Mouse (Mus musculus) kidney, adult 2 months (tissue): Measurements from ENCODE around the gene Krtap31-2. TPM values are rescaled to one million over a fixed set of nuclear protein-coding genes. Genes with fewer than 3 reads are reported as not detected.

Source experiments
- DNase-seq: peaks from one replicate; pipeline ENCODE4 v3.0.0; 2021
- H3K27ac ChIP-seq: fragments of 200-500 bp; 2 replicates; pipeline ENCODE4 v1.5.1; 2012; ENCODE audit warnings: low read depth, low read length, control low read depth, inconsistent platforms; ENCODE audit not compliant: insufficient read depth
- H3K27me3 ChIP-seq: fragments of 200-500 bp; replicated peaks from 2 replicates; pipeline ENCODE4 v1.6.1; 2012; ENCODE audit warnings: mild to moderate bottlenecking, moderate library complexity, low read length, inconsistent platforms; ENCODE audit not compliant: control insufficient read depth, insufficient read depth
- H3K36me3 ChIP-seq: fragments of 200-500 bp; 2 replicates; pipeline ENCODE4 v1.6.1; 2012; ENCODE audit warnings: mild to moderate bottlenecking, moderate library complexity, low read length, inconsistent platforms; ENCODE audit not compliant: control insufficient read depth, insufficient read depth
- H3K4me1 ChIP-seq: fragments of 200-500 bp; 2 replicates; pipeline ENCODE4 v1.6.1; 2011; ENCODE audit warnings: low read length; ENCODE audit not compliant: control insufficient read depth, insufficient read depth
- H3K4me3 ChIP-seq: fragments of 200-500 bp; 2 replicates; pipeline ENCODE4 v1.5.1; 2011; ENCODE audit warnings: mild to moderate bottlenecking, low read depth, low read length, control low read depth; ENCODE audit not compliant: insufficient read depth
- CTCF ChIP-seq: fragments of 200-500 bp; conservative IDR thresholded peaks from 2 replicates; pipeline ENCODE4 v1.5.1; 2011; ENCODE audit warnings: low read depth, mild to moderate bottlenecking, control low read depth, low read length, moderate library complexity, mixed read lengths; ENCODE audit not compliant: insufficient read depth, insufficient read length
- POLR2A ChIP-seq: fragments of 200-500 bp; IDR thresholded peaks from one replicate; pipeline ENCODE4 v1.6.1; 2011; ENCODE audit warnings: low read depth, low read length, control low read depth
- WGBS: fragments of 180-500 bp; shearing (Covaris S2); methylation state at CpG from one replicate; pipeline ENCODE4 v1.1.7; 2018; 5-methylcytosine and 5-hydroxymethylcytosine counted together
- polyA plus RNA-seq: library from polyadenylated mRNA; depleted of rRNA; stranded (reverse); fragments of >200 nt; gene quantifications from 2 replicates; pipeline ENCODE4 v1.2.3, GENCODE M21; 2012; rRNA removed

Gene Krtap31-2
- polyA plus RNA-seq, 1 experiment: not detected

DNA sequence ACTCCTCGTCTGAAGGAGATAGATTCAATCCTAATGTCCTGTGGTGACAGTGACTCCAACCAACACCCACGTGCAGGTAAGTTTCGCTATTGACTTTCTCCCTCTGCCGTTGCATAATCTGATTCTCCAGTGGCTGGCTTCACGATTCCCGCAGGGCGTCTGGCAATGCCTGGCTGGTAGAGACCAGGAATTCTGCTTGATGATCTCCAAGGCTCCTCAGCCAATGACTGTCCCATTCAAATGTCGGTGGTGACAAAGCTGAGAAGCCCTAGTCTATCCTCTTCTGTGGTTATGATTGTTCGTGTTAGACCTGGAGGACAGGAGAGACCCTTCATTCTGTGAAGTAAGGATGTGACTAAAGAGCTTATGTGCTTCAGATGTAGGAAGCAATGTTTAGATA, 46.6 kb downstream of the Krtap31-2 start:
- Histone ChIP-seq H3K4me3 (no peak overlapping the region), H3K27ac (no peak overlapping the region), H3K4me1 (no peaks in the 10 kb centered on the region), H3K36me3 (no peaks in the 10 kb centered on the region), H3K27me3 (no peaks in the 10 kb centered on the region)
- 82% methylated on average over 9 of the region's 9 CpGs for WGBS
- DNase-seq: no peak
- TF ChIP-seq CTCF (no peak), POLR2A (no peak)

DNA sequence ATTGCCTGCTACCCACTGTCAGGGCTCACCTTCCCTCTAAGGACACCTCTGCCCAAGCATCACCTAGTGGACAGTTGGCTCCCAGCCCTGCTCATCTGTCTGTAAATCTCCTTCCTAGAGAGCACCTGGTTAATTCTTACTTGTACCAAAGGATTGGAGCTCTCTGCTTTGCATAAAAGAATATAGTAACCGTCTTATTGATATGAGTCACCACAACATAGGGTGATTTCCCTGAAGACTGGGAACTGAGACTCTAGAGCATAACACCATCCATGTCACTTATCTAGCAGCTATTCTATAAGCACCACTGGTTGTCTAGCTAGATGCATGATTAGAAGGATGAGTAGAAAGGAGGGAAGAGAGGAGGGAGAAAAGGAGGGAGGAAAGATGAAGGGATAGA, 47.4 kb downstream of the Krtap31-2 start:
- no peak overlapping the region for H3K27ac ChIP-seq
- H3K4me1 ChIP-seq: no peaks in the 10 kb centered on the region
- 85% methylated on average over 1 of the region's 1 CpGs for WGBS
- H3K36me3 ChIP-seq: no peaks in the 10 kb centered on the region
- DNase-seq: no peak
- H3K4me3 ChIP-seq: no peak overlapping the region
- H3K27me3 ChIP-seq: no peaks in the 10 kb centered on the region
- no peak for TF ChIP-seq POLR2A

DNA sequence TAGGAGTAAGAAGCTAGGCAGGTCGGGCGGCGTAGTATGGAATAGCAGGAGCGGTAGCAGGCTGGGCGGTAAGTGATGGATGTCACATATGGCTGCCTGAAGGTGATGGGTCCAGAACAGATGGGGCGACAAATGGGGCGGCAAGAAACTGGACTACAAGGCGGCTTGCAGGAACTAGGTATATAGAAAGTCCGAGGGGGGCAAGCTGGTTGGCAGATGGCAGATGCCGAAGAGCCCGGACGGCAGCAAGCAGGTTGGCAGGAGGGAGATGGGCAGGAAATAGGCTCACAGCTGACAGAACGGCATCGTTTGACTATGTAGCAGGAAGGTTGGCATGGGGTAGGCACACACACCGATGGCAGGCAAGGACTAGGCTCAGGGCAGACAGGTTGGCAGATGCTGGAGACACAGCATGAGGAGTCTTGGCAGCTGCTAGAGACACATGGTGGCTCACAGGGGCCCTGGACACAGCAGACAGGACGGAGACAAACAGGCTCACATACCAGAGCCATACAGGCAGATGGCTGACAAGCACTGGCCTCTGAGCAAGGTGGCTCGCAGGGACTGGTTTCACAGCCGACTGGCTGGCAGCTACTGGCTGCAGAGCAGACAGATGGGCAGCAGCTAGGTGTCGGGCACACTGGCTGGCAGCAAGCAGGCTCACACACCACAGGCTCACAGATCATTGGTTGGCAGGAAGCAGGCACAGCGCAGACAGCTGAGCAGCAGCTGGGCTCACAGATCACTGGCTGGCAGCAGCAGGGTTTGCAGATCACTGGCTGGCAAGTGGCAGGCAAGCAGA, 49.4 kb downstream of the Krtap31-2 start:
- no peaks in the 10 kb centered on the region for H3K4me1 ChIP-seq
- TF ChIP-seq POLR2A: no peak
- no peak for TF ChIP-seq CTCF

GRCm38 (mm10) chr11:99986180-99986647, 50.1 kb downstream of the Krtap31-2 start, which contains the start of gene Krtap16-1:
Gene Krtap16-1 (minus strand): TSS chr11:99986597.
- TF ChIP-seq POLR2A (no peak), CTCF (no peak)
- Histone ChIP-seq H3K27ac (no peak within 1 kb of the TSS), H3K27me3 (no peaks in the 10 kb centered on the region), H3K4me1 (no peaks in the 10 kb centered on the region), H3K36me3 (no peaks in the 10 kb centered on the region), H3K4me3 (no peak within 1 kb of the TSS)
- no peak for DNase-seq
- 60% methylated on average over 8 of the region's 8 CpGs for WGBS

More for the DNA sequence above, 49.4 kb downstream of the Krtap31-2 start:
- DNase-seq: no peak
- H3K36me3 ChIP-seq: no peaks in the 10 kb centered on the region
- no peak overlapping the region for H3K4me3 ChIP-seq
- 64% methylated on average over 20 of the region's 20 CpGs for WGBS
- no peak overlapping the region for H3K27ac ChIP-seq
- no peaks in the 10 kb centered on the region for H3K27me3 ChIP-seq

Other genes starting within 250 kb of the Krtap31-2 start
- not detected in 2 replicates for gene Gm14190, start 245.6 kb upstream of the Krtap31-2 start, polyA plus RNA-seq
- gene Gm14180, start 202.0 kb upstream of the Krtap31-2 start, polyA plus RNA-seq: not detected in 2 replicates
- not detected in 2 replicates for gene Gm11595, start 163.4 kb upstream of the Krtap31-2 start, polyA plus RNA-seq
- not detected in 2 replicates for gene Krtap4-8, start 155.6 kb upstream of the Krtap31-2 start, polyA plus RNA-seq
- not detected in 2 replicates for gene Krtap4-9, start 151.1 kb upstream of the Krtap31-2 start, polyA plus RNA-seq
- not detected in 2 replicates for gene Gm11596, start 142.8 kb upstream of the Krtap31-2 start, polyA plus RNA-seq
- not detected in 2 replicates for gene Gm11569, start 137.4 kb upstream of the Krtap31-2 start, polyA plus RNA-seq
- gene Gm11554, start 131.8 kb upstream of the Krtap31-2 start, polyA plus RNA-seq: not detected in 2 replicates
- not detected in 2 replicates for gene Krtap4-13, start 126.4 kb upstream of the Krtap31-2 start, polyA plus RNA-seq
- not detected in 2 replicates for gene Gm11564, start 120.6 kb upstream of the Krtap31-2 start, polyA plus RNA-seq
- gene 2300003K06Rik, start 98.2 kb upstream of the Krtap31-2 start, polyA plus RNA-seq: not detected in 2 replicates
- not detected in 2 replicates for gene Krtap4-16, start 84.7 kb upstream of the Krtap31-2 start, polyA plus RNA-seq
- gene Gm11568, start 78.4 kb upstream of the Krtap31-2 start, polyA plus RNA-seq: not detected in 2 replicates
- not detected in 2 replicates for gene Gm11559, start 71.8 kb upstream of the Krtap31-2 start, polyA plus RNA-seq
- not detected in 2 replicates for gene Krtap9-1, start 62.9 kb upstream of the Krtap31-2 start, polyA plus RNA-seq
- not detected in 2 replicates for gene Gm11567, start 57.1 kb upstream of the Krtap31-2 start, polyA plus RNA-seq
- not detected in 2 replicates for gene Krtap31-1, start 28.4 kb upstream of the Krtap31-2 start, polyA plus RNA-seq
- gene Gm11565, start 21.5 kb upstream of the Krtap31-2 start, polyA plus RNA-seq: not detected in 2 replicates
- gene Krtap9-5, start 12.2 kb downstream of the Krtap31-2 start, polyA plus RNA-seq: not detected in 2 replicates
- gene Krtap29-1, start 42.8 kb downstream of the Krtap31-2 start, polyA plus RNA-seq: not detected in 2 replicates
- not detected in 2 replicates for gene Krtap16-1, start 50.3 kb downstream of the Krtap31-2 start, polyA plus RNA-seq
- gene Krtap17-1, start 57.7 kb downstream of the Krtap31-2 start, polyA plus RNA-seq: not detected in 2 replicates
- not detected in 2 replicates for gene Krt33a, start 79.9 kb downstream of the Krtap31-2 start, polyA plus RNA-seq
- gene Krt33b, start 93.6 kb downstream of the Krtap31-2 start, polyA plus RNA-seq: not detected in 2 replicates
- not detected in 2 replicates for gene Krt34, start 105.3 kb downstream of the Krtap31-2 start, polyA plus RNA-seq
- gene Krt31, start 114.3 kb downstream of the Krtap31-2 start, polyA plus RNA-seq: not detected in 2 replicates
- gene Krt32, start 151.9 kb downstream of the Krtap31-2 start, polyA plus RNA-seq: not detected in 2 replicates
- not detected in 2 replicates for gene Krt35, start 159.9 kb downstream of the Krtap31-2 start, polyA plus RNA-seq
- gene Krt36, start 169.3 kb downstream of the Krtap31-2 start, polyA plus RNA-seq: 0.11 TPM in 1 of 2 replicates, not detected in the other
- gene Krt13, start 185.3 kb downstream of the Krtap31-2 start, polyA plus RNA-seq: not detected in 2 replicates
- 3.1 and 3.9 TPM in 2 replicates for gene Krt15, start 199.6 kb downstream of the Krtap31-2 start, polyA plus RNA-seq
- gene Krt19, start 212.4 kb downstream of the Krtap31-2 start, polyA plus RNA-seq: 13.0 and 20.1 TPM in 2 replicates